Mouse (Mus musculus) kidney, postnatal 10 days (tissue): ENCODE measurements around the gene Prpsap1.
"Not testable (repeated sequence)": the region's sequence is repeated elsewhere in the genome, so short reads cannot be mapped to it uniquely, and the experiment has no call there.

ENCODE experiments used
- DNase-seq: peaks from one replicate; pipeline ENCODE4 v3.0.0; 2021; ENCODE audit warnings: mixed read lengths

Gene Prpsap1

DNA sequence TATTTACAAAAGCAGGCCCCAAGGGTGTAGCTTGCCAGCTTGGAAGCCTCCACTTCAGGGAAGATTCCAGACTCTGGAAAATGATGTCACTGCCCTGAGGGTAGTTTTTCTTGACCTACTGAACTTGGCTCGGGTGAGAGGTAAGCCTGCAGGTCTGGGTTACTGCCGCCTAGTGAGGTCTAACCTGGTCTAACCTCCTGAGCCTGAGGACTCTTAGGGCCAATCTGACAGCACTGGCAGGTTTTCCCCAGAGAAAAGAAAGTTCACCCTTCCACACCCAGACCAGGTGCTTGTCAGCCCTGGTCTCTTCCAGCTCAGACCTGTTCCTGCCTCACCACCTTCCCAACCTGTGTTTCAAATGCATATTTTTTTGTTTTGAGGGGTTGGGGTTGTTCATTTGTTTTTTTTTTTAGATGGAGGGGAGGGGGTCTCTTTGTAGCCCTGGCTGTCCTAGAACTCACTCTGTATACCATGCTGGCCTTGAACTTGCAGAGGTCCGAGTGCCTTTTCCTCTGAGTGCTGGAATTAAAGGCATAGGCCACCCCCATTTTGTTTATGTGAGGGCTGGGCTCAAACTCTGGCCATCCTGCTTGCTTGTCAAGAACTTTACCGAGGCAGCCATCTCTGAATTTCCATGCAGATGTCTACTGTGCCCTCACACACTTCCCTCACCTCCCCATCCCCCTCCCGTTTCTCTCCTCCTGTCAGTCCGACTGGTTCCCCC, 67.0 kb downstream of the Prpsap1 start:
- DNase-seq, result no peak

DNA sequence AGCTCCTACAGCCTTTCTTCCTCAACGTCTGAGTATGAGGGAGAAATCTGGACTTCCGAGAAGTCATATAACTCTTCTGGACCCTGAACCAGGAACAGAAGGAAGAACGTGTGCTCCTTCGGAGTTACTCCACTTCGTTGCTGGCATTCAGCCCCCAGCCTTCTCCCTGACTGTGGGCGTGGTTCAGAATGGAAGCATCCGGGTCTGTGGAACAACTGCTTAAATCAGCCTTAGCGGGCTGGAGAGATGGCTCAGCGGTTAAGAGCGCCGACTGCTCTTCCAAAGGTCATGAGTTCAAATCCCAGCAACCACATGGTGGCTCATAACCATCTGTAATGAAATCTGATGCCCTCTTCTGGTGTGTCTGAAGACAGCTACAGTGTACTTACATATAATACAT, 67.7 kb downstream of the Prpsap1 start:
- not testable (repeated sequence) for DNase-seq

DNA sequence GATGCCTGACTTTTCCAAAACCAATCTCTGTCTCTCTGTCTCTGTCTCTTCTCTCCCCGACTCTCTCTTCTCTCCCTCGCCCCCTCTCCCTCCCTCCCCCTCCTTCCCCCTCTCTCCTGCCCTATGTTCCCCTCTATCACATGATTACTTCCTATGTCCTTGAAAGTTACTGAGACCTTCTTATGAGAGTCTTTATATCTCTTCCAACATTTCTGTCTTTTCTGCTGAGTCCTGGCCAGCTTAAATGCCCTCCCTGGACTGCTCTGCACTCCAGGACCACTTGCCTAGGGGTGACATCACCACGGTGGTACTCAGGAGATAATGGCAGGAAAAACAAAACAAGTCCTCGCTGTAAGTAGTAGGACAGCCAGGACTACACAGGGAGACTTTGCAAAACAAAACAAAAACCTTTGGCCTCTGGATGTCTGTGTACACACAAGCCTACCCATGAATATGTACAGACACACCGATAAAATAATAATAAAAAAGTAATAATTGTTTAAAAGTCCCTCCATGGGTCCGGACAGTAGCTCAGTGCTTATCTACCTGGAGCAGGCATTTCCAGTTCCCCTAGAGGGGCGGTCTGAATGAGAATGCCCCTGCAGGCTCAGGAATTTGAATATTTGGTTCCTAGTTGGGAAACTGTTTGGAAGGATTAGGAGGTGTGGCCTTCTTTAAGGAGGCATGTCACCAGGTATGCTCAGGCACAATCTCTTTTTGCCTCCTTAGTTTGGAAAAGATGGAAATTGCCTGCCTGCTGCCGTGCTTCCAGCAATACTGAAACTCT, 69.2 kb downstream of the Prpsap1 start:
- DNase-seq, result no peak

DNA sequence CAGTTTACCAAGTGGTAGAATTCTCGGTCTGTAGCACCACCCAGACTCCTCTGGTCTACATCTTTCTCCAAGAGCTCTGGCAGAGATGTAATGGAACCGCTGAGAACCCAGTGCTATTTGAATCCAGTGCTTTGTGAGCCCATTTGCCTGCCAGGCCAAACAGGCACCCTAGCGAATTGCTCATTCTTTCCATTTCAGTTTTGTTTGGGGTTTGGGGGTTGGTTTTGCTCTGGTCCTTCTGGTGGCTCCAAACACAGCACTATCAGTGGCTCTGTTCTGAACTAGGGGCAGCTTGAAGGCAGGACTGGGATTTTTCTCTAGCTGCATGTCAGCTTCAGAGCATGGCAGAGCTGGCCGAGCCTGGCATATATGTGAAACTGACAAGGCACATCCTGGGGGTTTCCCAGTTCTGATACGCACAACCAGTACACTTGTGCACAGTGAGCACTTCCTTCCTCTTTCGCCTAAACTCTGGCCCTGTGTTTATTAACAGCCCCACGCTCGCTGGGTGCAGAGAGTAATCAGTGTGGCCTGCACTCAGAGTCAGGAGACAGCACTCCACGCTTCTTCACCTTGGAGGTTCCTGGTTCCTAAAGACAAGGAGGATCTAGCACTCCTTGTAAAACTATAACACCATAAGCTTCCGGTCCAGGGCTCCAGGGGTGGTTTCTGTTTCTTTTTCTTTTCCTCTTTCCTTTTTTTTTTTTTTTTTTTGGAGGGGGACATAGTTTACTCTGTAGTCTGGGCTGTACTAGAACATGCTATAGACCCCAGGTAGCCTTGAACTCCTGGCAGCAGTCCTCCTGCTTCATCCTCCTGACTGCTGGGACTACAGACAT, 70.0 kb downstream of the Prpsap1 start:
- peak; percentile 25 for DNase-seq

DNA sequence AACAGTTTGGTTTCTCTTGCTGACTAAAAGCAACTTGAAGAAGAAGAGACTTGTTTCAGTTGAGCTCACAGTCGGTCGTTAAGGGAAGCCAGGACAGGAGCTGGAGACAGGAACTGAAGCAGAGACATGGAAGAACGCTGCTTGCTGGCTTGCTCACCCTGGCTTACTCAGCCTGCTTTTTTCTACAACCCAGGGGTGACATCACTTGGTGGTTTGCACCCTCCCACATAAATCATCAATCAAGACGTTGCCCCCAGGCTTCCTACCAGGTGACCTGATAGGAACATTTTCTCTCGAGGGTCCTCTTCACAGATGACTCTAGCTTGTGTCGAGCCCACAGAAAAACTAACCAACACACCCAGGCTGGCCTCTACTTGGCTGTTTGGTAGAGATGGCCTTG, 70.8 kb downstream of the Prpsap1 start:
- no peak for DNase-seq

DNA sequence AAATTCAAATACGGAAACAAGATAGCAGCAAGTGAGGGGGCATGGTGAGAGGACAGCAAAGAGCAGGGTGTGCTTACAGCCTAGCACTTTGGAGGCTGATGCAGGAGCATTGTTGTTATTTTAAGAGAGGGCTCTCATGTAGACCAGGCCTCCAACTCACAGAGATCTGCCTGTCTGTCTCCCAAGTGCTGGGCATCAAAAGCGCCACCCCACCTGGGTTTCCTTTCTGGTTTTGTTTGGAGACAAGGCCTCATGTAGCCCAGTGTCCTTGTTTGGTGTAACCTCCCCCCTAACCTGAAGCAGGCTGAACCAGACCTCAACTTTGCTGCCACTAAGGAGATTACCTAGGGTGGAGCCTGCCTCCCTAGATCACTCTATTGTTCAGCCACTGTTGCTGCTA, 71.4 kb downstream of the Prpsap1 start:
- DNase-seq, result no peak

DNA sequence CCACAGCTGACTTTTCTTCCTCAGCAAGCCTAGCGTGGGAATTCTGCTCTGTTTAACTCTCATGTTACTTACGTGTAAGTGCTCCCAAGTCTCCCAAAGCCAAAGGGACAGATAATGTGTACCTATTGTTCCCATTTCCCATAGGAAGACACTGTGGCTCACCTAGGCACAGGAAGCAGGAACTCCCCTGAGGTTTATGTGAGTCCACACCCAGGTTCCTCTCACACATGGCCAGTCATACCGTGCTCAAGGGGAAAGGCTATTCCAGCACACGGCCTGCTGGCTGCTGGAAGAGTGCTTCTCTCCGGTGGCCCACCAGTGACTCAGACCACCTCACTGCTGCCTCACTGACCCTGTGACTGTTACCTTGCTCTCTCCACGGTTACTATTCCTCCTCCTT, 72.9 kb downstream of the Prpsap1 start:
- no peak for DNase-seq
